Mouse (Mus musculus) effector memory CD4-positive, alpha-beta T cell, adult 7 months (primary cell): ENCODE data around the gene Nup50. TPM values are rescaled to one million over a fixed set of nuclear protein-coding genes. Genes with fewer than 3 reads are reported as not detected.

Experiments used
- polyA plus RNA-seq: library from polyadenylated mRNA; unstranded; fragments of 100-300 nt; shearing (Covaris generic); gene quantifications from one replicate; pipeline ENCODE4 v1.2.1, GENCODE M21; 2017

Gene Nup50
- polyA plus RNA-seq: 92.3 TPM

GRCm38 (mm10) chr15:84922884-84923507 lies at the start of gene Nup50:
Nup50 (plus strand) TSS chr15:84923411.

GRCm38 (mm10) chr15:84919938-84920337 lies 3.3 kb upstream of the Nup50 start, which contains the start of gene Gm29666:
Gm29666 (minus strand) TSS chr15:84920038.

GRCm38 (mm10) chr15:84987874-84988825 lies 64.9 kb downstream of the Nup50 start, which contains the start of gene 5031439G07Rik:
5031439G07Rik (minus strand) TSS chr15:84988551.

Other genes starting within 250 kb of the Nup50 start
- gene Arhgap8, start 203.4 kb upstream of the Nup50 start, polyA plus RNA-seq: not detected
- gene Phf21b, start 67.4 kb upstream of the Nup50 start, polyA plus RNA-seq: 1.9 TPM
- gene Gm29666, start 3.4 kb upstream of the Nup50 start, polyA plus RNA-seq: 0.44 TPM
- 22.8 TPM for gene 5031439G07Rik, start 65.1 kb downstream of the Nup50 start, polyA plus RNA-seq
- gene Upk3a, start 93.7 kb downstream of the Nup50 start, polyA plus RNA-seq: not detected
- 39.1 TPM for gene Fam118a, start 105.5 kb downstream of the Nup50 start, polyA plus RNA-seq
- gene Smc1b, start 208.6 kb downstream of the Nup50 start, polyA plus RNA-seq: 0.10 TPM
- gene Ribc2, start 208.7 kb downstream of the Nup50 start, polyA plus RNA-seq: not detected